Mouse (Mus musculus) E14TG2a.4 (cell line): ENCODE measurements around the gene Nat8f2.

Experiments
- CTCF ChIP-seq: conservative IDR thresholded peaks from 2 replicates; pipeline ENCODE4 v1.5.1; 2014; ENCODE audit warnings: low read length
- NANOG ChIP-seq: IDR thresholded peaks from 2 replicates; pipeline ENCODE4 v1.6.1; 2014; ENCODE audit warnings: borderline replicate concordance, low read length, mixed read lengths
- POU5F1 ChIP-seq: IDR thresholded peaks from 2 replicates; pipeline ENCODE4 v1.6.1; 2014; ENCODE audit warnings: low read length, borderline replicate concordance

DNA sequence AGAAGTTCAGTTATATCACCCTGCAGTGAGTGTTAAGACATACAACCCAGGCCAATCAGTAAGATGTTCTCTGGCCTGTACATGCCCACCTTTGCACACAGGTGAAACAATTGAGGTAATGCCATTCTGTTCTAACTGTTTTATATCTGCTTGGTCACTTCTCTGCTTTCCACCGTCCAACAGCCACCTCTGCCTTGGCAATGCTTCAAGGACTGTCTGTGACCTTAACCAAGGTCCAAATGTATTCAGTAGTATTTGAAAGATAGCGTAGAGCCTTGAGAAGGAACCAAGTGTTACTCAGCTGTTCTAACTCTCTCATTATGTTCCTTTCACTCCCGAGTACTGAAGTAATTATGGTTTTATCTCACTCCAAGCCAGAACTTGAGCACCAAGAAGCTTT is 6.4 kb downstream of the Nat8f2 start:
- TF ChIP-seq CTCF (no peak), POU5F1 (no peak), NANOG (no peak)
